Mouse (Mus musculus): ENCODE results near the gene Dpt.

DNA sequence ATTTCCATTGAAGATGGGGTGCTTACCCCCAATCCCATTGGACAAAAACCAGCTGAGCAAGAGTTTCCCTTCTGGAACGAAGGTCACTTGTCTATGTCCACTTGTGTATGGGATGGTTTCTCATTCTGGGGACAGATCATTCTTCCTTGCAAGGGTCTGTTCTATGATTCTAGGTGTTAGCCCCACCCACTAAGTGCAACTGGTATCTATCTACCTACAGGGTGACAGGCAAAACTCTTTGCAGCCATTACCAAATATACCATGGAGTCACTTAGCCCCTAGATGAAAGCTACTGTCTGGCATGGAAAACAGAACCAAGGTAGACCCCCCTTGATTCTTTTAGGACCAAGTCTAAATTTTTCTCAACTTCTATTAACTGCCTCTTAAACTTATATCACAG, 24.9 kb downstream of the Dpt start:
- TF ChIP-seq MXI1 (IDR thresholded peaks at IDR 0.05; ENCODE audit: low read depth, low read length) (no peak), ETS1 (conservative IDR thresholded peaks at IDR 0.05; ENCODE audit: low read depth, low read length) (no peak), ZC3H11A (IDR thresholded peaks at IDR 0.05; ENCODE audit: low read depth, low read length) (no peak), SIN3A (IDR thresholded peaks at IDR 0.05; ENCODE audit: low read length) (no peak), BHLHE40 (IDR thresholded peaks at IDR 0.05; ENCODE audit: low read depth, low read length) (no peak), CHD2 (IDR thresholded peaks at IDR 0.05; ENCODE audit: low read length) (no peak), CTCF (conservative IDR thresholded peaks at IDR 0.05 in 1 of 2, IDR thresholded peaks at IDR 0.05 in 1 of 2; ENCODE audit: low read depth in 2 of 2, low read length in 2 of 2) (no peak), JUN (IDR thresholded peaks at IDR 0.05; ENCODE audit: insufficient read depth, low read depth, low read length) (no peak), USF1 (IDR thresholded peaks at IDR 0.05; ENCODE audit: low read depth, low read length) (no peak), EP300 (IDR thresholded peaks at IDR 0.05; ENCODE audit: low read length) (no peak), ZKSCAN1 (IDR thresholded peaks at IDR 0.05; ENCODE audit: borderline replicate concordance, low read depth, low read length) (no peak), NELFE (IDR thresholded peaks at IDR 0.05; ENCODE audit: low read depth, low read length) (no peak)

Data from CH12.LX (cell line).